Mouse (Mus musculus) embryo, embryonic 9.5 days (tissue): ENCODE results near the gene Cetn3.

ENCODE experiments used
- DNase-seq: peaks from one replicate; pipeline ENCODE4 v3.0.0-alpha.2; 2017; ENCODE audit errors: extremely low spot score

The Cetn3 gene

DNA sequence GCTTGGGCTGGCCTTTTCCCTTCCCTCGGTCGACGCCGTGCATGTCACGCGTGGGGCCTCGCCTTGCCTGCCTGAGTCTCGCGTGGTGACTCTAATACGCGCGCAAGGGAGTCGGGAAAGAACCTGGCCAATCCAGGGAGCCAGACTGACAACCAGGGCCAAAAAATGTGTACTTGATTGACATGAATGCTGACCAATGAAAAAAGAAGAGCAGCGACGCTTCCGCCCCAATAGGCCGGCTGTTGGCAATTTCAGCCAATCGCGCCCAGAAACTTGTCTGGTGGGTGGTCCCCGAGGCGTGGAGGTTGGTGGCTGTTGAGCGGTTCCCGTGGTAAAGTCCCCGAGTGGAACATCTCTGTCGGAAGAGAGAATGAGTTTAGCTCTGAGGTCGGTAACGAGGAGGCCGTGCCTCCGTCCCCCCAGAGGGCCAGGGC is at the start of gene Cetn3:
Gene Cetn3 (plus strand): TSS at position 107 of the 434 bp plus-strand sequence.
- DNase-seq: peak; percentile 94

DNA sequence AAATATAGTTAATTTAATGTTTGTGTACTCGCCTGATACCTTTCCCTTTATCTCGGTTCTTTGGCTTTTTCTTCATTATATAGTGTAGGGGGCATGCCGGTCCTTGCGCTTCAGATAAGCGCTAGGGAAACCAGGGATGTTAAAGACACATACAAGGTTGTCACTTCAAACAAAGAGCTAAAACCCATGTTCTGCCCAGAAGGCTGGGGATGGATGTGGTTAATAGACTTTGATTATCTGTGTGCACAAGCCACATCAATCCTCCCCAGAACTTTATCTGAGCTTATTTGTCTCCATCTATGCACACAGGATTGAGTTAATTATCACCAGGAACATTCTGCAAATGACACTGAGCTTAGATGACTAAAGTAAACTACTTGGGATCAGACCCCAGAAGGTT is 46.3 kb upstream of the Cetn3 start:
- DNase-seq: no peak

DNA sequence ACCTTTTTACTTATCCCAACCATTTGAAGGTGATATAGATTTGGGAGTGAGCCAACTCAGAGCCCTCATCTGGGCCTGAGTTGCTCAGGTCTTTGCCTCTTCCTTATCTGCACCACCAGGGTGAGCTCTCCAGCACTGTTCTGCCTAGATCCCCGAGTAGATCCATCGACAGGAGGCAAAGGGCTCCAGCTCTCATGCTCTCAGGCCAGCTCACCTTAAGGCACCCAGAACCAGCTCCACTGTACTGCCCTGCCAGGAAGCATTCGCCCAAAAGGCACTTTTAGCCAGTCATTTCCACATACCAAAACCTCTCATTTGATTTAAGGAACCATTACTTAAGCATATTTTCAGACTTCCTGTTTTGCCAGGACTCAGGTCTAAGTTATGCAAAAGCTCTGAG is 42.0 kb upstream of the Cetn3 start:
- DNase-seq: no peak

DNA sequence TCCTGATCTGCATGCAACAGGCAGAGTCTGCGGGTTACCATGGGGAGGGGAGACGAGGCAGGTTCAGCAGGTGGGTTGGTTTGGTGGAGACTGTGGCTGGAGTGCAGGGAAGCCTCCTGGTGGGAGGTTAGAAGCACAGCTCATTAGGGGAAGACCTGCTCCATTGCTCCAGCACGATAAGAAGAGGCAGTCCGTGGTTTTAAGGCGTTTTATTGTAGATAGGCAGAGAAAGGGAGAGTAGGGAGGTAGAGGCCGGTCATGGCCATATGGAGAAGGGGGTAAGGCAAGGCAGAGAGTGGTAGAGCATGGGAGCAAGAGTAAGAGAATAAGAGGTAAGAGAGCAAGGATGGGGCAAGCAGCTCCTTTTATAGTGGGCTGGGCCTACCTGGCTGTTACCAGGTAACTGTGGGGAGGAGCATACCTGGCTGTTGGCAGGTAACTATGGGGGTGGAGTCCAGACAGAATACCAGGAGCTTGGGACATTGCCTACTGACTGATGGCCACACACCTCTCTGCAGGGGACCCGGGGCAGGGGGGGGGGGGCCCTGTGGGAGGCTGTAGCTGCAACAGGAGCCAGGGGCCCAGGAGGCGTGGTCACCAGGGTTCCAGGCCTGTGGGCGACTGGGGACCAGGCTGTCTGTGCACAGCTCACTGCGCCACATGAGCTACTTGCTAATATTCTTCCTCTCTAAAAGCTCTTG is 39.3 kb upstream of the Cetn3 start:
- DNase-seq: no peak

DNA sequence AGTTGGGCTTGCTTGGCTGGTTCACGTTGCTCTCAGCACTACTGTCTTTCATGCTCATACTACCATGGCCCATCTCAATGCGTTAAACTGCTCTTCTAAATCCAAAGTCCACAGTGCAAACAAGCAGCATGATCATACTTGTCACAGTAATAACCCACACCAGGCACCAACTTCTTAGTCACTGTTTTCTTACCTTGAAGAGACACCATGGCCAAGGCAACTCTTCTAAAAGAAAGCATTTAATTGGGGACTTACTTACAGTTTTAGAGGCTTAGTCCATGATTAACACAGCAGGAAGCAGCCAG is 38.8 kb upstream of the Cetn3 start:
- no peak for DNase-seq

DNA sequence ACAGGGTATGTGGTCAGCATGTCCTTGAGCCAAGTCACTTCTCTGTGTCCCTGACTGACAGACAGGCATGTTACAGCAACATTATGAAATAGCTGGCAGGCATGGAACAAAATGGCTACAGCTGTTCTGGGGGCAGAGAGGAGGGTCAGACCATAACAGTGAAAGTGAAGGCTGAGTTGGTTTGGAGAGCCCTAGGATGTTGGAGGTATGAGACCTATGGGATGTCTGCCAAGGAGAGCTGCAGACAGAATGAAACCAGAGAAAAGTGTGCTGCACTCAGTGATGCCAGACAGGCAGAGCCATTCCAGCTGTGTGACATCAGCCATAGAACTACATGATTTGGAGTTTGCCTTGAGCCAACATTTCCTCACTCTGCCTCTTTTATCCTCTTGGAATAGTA is 28.0 kb upstream of the Cetn3 start:
- no peak for DNase-seq

DNA sequence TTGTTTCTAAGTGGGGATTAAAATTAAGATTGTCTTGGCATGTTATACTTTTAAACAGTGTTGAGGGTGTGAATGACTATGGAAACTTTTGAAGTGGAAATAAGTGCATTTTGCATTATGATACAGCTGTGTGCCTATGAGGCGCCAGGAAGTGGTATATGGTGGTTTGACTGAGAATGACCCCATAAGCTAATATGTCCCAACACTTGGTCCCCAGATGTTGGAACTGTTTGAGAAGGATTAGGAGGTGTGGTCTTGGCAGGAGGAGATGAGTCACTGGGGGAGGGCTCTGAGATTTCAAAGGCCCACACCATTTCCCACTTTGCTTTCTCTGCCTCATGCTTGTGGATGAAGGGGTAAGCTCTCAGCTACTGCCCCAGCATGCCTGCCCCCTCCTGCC is 27.6 kb upstream of the Cetn3 start:
- DNase-seq: no peak

DNA sequence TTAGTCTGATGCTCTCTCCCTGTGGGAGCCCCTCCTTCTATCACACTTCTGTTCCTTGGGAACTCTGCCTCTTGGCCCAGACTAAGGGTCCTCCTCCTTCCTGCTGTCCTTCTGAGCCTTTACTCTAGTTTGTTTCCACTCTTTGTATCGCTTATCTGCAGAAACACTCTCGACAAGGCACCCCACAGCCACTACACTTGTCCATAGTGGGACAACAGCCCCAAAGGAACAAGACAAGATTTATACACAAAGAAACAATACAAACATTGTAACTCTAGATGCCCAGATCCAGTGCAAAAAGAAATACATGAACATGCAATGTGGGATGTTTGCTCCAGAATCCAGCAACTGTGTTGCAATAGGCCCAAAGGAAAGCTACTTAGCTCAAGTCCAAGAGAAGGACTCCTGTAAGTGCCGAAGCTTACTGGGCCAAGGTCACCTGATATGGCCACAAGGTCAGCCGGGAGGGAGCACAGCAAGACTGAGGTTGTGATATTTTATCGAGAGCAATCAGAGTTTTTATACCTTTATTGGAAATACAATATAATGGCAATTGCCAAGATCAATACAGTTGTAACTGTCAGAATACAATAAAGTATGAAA is 25.7 kb upstream of the Cetn3 start:
- DNase-seq: no peak

DNA sequence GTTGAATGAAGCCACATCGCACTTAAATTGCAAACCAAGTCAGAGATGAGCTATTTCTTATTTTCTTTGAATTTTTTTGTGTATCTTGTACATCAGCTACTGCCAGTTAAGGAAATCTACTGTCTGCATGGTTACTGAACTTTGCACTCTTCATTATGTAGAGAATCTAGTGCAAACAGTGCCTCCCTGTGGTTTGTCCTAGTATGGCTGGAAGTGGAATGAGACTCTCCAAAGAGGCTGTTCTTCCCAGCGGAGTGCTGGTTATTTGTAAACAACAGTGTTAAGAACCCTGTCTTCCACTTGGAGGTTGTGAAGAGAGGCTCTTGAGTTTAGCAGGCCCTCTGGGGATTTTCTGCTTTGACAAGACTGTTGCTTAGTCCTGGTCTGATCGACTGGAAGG is 22.5 kb upstream of the Cetn3 start:
- DNase-seq: peak; percentile 47

DNA sequence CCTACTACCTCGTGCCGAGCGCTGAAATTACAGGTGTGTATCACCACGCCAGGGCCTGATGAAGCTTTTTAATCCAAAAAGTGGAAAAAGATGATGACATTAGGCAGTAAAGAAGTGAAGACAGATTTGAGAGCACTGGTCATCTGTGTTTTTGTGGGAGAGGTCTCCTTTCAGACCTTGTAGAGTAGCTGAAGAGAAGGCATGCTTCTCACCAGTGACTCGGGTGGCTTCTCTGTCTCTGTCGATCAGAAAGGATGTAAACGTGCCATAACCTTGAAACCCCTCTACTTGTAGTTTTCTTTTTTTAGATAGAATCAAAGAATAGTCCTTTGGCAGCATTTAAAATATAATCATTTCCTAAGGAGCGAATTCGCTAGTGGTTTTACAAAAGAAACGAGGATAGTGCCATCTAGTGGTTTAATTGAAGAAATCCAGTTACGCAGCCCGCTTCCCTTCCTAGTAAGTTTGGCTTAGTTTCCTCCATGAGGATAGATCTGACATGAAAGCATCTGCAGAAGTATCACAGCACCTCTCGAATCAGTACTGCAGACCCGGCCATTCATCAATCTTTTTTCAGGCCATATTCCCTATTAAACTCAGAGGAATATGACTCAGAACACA is 21.2 kb upstream of the Cetn3 start:
- DNase-seq: peak; percentile 46

DNA sequence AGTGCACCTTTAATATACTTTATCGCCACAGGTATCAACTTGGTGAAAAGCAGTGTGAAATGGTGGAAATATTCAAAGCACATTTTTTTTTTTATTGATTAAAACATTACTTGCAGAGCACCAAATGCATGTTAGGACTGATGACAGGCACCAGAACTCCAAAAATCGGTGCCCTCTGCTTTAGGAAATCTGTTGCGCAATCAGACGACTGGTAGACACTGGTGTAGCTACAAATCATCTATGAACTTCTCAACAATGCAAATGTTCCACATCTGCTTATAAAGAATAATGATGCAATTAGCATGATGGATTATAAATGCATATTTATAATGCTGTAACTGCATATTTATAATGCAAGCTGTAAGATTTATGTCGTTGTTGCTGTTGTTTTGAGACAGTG is 18.7 kb upstream of the Cetn3 start:
- DNase-seq: no peak

DNA sequence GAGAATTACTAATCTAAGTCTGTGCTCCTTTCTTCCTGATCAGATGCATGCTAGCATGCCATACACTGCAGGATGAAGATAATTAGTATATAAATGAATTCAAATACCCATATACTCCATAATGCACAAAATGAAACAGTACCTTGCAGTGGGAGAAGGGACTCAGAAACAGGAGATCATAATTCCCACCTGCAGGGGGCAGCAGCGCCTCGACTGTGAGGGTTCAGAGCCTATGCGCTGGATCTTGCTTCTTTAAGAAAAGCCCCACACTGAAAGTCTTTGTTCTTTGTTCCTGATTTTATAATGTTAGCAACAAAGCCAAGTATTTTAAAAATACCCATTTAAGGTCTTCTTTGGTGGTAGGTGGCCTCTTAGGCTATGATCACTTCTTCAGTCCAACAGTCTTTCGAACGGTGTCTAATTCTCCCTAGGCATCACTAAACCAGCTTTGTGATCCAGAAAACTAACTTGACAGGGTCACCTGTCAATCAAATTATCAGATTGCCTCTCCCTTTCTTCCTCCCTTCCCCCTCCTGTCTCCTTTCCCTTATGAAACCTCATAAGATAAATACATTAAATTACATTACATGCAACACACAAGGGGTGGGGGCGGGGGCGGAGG is 15.7 kb upstream of the Cetn3 start:
- DNase-seq: no peak

DNA sequence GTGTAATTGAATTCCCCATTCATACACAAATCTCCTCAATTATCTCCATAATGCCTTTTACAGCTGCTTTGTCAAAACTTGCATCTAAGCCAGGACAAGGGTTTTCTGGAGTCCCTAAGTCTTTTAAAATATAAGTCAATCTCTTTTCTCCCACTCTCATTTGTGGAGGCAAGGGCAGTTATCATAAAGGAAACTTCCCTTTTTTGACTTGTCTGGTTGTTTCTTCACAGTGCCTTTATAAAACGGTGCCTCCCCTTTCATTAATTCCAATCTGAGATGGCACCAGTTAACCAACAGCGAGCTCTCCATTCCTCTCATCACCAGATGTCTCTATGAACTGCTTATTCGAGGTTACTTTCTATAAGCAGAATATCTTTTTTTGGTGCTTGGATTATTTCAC is 6.7 kb upstream of the Cetn3 start:
- DNase-seq: no peak

DNA sequence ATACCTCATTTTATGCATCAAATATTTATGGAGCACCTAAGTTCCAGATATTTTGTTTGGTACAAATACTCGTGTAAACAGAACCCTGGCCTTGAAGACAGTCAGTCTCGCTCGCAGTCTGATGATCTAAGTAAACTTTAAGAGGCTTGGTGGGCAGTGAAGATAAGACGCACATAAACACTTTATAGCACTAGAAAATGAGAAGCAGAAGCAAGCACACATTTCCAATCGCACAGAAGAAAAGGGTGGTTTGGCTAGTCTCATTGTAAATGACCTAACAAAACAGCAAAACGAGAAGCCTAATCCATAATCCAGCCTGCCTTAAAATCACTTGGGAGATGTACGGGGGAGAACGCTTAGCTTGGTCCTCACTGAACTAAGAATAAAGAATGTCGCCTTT is 402 bp upstream of the Cetn3 start:
- no peak for DNase-seq

DNA sequence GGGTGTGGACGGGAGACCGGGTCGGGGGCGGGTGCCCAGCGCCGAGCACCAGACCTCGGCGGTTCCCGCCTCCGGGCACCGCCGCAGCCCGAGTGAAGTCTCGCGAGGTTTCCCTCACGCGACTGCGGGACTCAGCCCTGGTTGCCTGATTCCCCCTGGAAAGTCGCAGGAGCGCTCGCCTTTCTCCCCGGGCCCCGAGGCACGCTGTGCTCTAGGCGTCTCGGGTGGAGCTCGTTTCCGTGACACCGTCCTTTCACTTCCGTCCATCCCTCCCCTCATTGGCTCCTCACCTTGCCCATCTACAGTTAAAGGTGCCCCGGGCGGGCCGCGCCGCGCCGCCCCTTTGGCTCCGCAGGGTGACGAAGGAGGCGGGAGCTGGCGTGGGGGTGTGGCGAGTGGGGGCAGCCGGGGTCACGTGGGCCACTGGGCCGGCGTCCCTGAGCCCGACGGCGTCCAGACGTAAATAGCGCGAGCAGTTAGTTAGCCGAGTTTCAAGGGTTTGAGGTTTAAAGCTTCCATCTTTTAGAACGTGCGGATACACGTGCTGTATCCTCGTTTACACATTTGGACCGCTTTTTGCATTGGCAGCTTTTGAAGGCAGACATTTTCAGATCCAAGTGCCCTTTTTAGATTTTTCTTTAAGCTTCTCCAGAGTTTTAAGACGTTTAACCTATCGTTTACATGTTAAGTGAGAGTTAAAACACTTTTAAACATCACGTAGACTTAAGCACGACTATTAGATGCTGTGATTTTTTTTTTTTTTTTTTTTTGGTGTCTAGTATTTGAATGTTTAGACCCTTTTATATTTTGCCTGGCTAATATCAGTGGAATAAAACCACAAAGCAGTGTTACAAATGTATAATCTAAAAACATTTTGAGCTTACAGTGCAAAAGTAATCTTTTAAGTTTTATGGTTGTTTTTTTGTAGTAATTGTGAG is 797 bp downstream of the Cetn3 start:
- peak; percentile 97 for DNase-seq

DNA sequence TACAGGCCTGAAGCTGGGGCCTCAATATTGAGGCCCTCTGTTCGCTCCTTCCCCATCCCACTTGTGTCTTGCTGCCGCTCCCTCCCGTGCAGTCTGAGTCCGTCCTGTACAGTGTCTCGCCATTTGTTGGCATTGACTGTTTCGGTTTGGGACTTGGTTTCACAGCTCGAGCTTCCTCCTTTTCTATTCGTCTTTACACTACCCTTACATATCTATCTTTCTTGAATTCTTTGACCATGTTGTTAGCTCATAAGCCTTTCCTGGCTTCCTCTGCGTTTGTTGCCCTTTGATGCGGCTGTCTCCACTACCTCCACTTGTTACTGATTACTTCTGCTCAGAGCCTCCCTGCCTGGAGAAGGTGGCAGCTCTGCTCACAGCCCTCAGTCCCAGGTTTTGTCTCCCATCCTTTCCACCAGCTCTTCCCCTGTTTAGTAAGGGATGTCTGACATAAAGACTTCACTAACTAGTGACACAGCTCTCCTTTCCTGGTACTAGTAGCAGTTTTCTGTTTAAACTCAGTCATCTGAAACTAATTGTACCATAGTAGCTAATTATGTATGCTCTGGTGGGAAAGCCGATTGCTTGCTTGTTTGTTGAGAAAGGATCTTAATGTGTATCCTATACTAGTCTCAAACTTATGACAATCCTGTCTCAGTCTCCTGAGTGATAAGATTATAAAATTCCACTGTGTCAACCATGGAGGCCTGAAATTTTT is 3.0 kb downstream of the Cetn3 start:
- DNase-seq: no peak

DNA sequence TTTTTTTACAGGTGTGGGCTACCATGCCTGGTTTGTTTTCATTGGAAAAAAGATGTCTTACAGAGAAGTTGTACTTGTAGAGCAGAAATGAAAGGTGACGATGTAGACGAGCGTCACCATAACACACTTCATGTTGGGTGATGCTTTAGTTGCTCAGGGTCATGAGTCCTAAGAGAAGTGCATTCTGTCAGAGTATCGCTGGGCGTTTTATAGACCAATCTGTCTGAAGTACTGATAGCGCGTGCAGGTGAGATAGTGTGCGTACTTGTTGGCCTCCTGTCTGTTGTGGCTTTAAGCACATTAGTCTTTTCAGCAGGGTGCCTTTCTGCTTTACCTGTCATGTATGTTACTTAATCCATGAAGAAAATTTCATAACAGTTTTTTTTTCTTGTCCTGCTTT is 7.3 kb downstream of the Cetn3 start:
- no peak for DNase-seq

DNA sequence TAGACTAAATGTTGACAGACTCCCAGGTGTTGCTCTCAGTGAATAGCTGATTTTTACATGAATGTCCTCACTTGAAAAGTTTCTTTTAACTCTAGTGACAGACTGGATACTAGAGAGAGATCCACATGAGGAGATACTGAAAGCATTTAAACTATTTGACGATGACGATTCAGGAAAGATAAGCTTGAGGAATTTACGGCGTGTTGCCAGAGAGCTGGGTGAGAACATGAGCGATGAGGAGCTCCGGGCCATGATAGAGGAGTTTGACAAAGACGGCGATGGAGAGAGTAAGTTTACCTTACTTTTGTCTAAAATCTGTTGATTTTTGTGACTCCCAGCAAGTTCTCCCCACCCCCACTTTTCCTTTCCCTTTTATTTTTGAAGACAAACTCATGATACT is 9.0 kb downstream of the Cetn3 start:
- no peak for DNase-seq

DNA sequence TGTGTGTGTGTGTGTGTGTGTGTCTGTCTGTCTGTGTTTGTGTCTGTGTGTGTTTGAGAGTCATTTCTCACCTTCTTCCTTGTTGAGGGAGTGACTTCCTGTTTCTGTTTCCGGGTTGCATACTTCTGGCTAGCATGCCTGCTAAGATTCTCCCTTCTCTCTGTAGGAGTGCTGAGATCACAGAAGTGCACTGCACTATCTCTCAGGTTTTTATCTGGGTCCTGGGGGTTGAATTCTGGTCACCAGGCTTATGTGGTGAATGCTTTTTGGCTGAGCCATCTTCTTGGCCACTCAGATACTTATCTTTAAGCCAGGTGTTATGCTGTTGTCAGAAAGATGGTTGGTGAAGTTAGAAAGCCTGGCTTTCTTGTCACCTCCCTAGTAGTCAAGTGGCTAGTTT is 11.0 kb downstream of the Cetn3 start:
- DNase-seq: no peak

DNA sequence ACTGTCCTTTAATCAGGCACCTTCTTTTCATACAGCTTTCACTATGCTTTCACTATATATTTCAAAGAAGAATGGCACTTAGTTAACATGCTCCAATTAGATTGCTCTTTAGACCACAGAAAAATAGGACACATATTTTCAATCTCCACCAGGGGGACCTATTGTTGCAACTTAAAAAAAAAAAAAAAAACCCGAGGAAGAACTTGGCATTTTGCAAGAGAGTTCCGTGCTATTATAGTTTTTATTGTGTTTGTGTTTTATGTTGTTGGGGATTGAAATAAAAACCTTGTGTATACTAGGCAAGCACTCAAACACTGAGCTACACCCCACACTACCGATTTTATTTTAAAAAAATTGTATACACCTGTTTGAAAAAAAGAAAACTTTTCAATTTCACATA is 18.2 kb downstream of the Cetn3 start:
- DNase-seq: no peak

DNA sequence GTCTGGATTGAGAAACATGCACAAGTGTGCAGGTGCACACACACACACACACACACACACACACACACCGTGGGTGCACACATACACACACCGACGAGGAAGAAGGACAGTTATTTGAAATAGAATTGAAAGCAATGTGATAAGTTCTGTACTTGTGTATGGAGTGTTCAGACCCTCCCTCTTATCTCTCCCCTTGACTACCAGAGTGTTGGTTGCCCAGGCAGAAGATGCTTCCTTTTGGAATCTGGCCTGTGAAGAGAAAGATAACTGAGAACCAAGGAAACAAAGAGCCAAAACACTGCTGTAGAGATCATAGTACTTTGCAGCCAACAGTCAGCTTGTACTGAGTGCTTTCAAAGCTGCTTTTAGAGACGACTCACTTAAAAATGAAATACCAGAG is 20.8 kb downstream of the Cetn3 start:
- no peak for DNase-seq
